Mouse (Mus musculus) CH12.LX (cell line): Measurements from ENCODE around the gene Dennd2a. TPM values are rescaled to one million over a fixed set of nuclear protein-coding genes. Genes with fewer than 3 reads are reported as not detected.

Experiments used
- DNase-seq: peaks from one replicate; pipeline ENCODE4 v3.0.0-alpha.2; 2013; ENCODE audit errors: extremely low read depth
- H3K27ac ChIP-seq: 2 replicates; pipeline ENCODE4 v1.5.1; 2012; ENCODE audit warnings: low read depth, mild to moderate bottlenecking, control low read depth, moderate library complexity; ENCODE audit not compliant: insufficient read depth
- H3K27me3 ChIP-seq: replicated peaks from 2 replicates; pipeline ENCODE3; 2012; ENCODE audit warnings: inconsistent platforms
- H3K36me3 ChIP-seq, 2 experiments: replicated peaks in 1 of 2; 2 replicates each; pipeline versions ENCODE3 to v1.6.1; 2012; ENCODE audit warnings: inconsistent platforms in 1 of 2, low read length in 1 of 2, mild to moderate bottlenecking in 1 of 2, mixed read lengths in 1 of 2, moderate library complexity in 1 of 2; ENCODE audit not compliant: control insufficient read depth in 1 of 2, insufficient read depth in 1 of 2
- H3K4me1 ChIP-seq, 2 experiments: 2 replicates each; pipeline ENCODE4 v1.6.1; 2012; ENCODE audit warnings: inconsistent platforms in 1 of 2, moderate library complexity in 1 of 2; ENCODE audit not compliant: insufficient read depth in 2 of 2, control insufficient read depth in 1 of 2
- H3K4me2 ChIP-seq: 2 replicates; pipeline ENCODE4 v1.6.1; 2012; ENCODE audit warnings: low read depth, mild to moderate bottlenecking, control low read depth; ENCODE audit not compliant: poor library complexity, insufficient read depth, severe bottlenecking
- H3K4me3 ChIP-seq, 3 experiments: fragments of 150-350 bp in 1 of 3; sonication (generic) in 1 of 3; replicated peaks in 1 of 3; 2 replicates each; pipeline versions ENCODE3 to v1.5.1; 2011 to 2012; ENCODE audit warnings: low read depth in 2 of 3, low read length in 2 of 3, mild to moderate bottlenecking in 2 of 3, moderate library complexity in 2 of 3, control low read depth in 1 of 3, improper control_type of control experiment in 1 of 3, inconsistent platforms in 1 of 3, mixed read lengths in 1 of 3; ENCODE audit not compliant: poor library complexity in 1 of 3
- H3K79me2 ChIP-seq: replicated peaks from 2 replicates; pipeline ENCODE4 v1.6.1; 2012; ENCODE audit warnings: mild to moderate bottlenecking, moderate library complexity; ENCODE audit not compliant: control insufficient read depth, poor library complexity, insufficient read depth, severe bottlenecking; ENCODE audit errors: extremely low read depth
- H3K9ac ChIP-seq: 2 replicates; pipeline ENCODE4 v1.6.1; 2012; ENCODE audit warnings: low read depth, mild to moderate bottlenecking, control low read depth, moderate library complexity; ENCODE audit not compliant: insufficient read depth
- H3K9me3 ChIP-seq: replicated peaks from 2 replicates; pipeline ENCODE3; 2012; ENCODE audit warnings: low read length, inconsistent platforms, mixed read lengths
- CHD1 ChIP-seq: IDR thresholded peaks from 2 replicates; pipeline ENCODE4 v1.6.1; 2012; ENCODE audit warnings: low read depth, low read length, improper control_type of control experiment, inconsistent platforms
- CTCF ChIP-seq, 2 experiments: IDR thresholded peaks in 1 of 2; conservative IDR thresholded peaks in 1 of 2; 2 replicates each; pipeline ENCODE4 v1.5.1; 2011 to 2012; ENCODE audit warnings: low read depth in 2 of 2, low read length in 2 of 2, improper control_type of control experiment in 1 of 2, inconsistent platforms in 1 of 2, mild to moderate bottlenecking in 1 of 2, moderate library complexity in 1 of 2
- E2F4 ChIP-seq: IDR thresholded peaks from 2 replicates; pipeline ENCODE4 v1.6.1; 2011; ENCODE audit warnings: low read depth, low read length, improper control_type of control experiment; ENCODE audit not compliant: insufficient replicate concordance
- ELF1 ChIP-seq: IDR thresholded peaks from 2 replicates; pipeline ENCODE4 v1.6.1; 2014; ENCODE audit warnings: low read depth, mild to moderate bottlenecking, inconsistent platforms, low read length, improper control_type of control experiment
- EP300 ChIP-seq: IDR thresholded peaks from 2 replicates; pipeline ENCODE4 v1.6.1; 2011; ENCODE audit warnings: low read length, improper control_type of control experiment
- GABPA ChIP-seq: IDR thresholded peaks from 2 replicates; pipeline ENCODE4 v1.6.1; 2012; ENCODE audit warnings: low read depth, low read length, improper control_type of control experiment, inconsistent platforms; ENCODE audit not compliant: insufficient replicate concordance
- IRF4 ChIP-seq: IDR thresholded peaks from 2 replicates; pipeline ENCODE4 v1.6.1; 2014; ENCODE audit warnings: low read depth, mild to moderate bottlenecking, inconsistent platforms, low read length, improper control_type of control experiment
- JUND ChIP-seq: conservative IDR thresholded peaks from 2 replicates; pipeline ENCODE4 v1.6.1; 2011; ENCODE audit warnings: low read depth, low read length, improper control_type of control experiment
- KAT2A ChIP-seq: IDR thresholded peaks from 2 replicates; pipeline ENCODE4 v1.6.1; 2012; ENCODE audit warnings: low read length, improper control_type of control experiment, inconsistent platforms; ENCODE audit not compliant: insufficient replicate concordance
- MAFK ChIP-seq: IDR thresholded peaks from 2 replicates; pipeline ENCODE4 v1.6.1; 2011; ENCODE audit warnings: low read length, improper control_type of control experiment; ENCODE audit not compliant: insufficient replicate concordance
- MAX ChIP-seq: IDR thresholded peaks from 2 replicates; pipeline ENCODE4 v1.6.1; 2011; ENCODE audit warnings: low read length, improper control_type of control experiment
- MAZ ChIP-seq: IDR thresholded peaks from 2 replicates; pipeline ENCODE4 v1.6.1; 2012; ENCODE audit warnings: low read depth, mild to moderate bottlenecking, inconsistent platforms, low read length, improper control_type of control experiment, moderate library complexity
- MEF2A ChIP-seq: IDR thresholded peaks from 2 replicates; pipeline ENCODE4 v1.6.1; 2014; ENCODE audit warnings: low read depth, mild to moderate bottlenecking, inconsistent platforms, low read length, improper control_type of control experiment, borderline replicate concordance
- MXI1 ChIP-seq: IDR thresholded peaks from 2 replicates; pipeline ENCODE4 v1.6.1; 2011; ENCODE audit warnings: mild to moderate bottlenecking, low read depth, low read length, improper control_type of control experiment
- NELFE ChIP-seq: IDR thresholded peaks from 2 replicates; pipeline ENCODE4 v1.6.1; 2011; ENCODE audit warnings: low read depth, low read length, improper control_type of control experiment
- PAX5 ChIP-seq: IDR thresholded peaks from 2 replicates; pipeline ENCODE4 v1.6.1; 2012; ENCODE audit warnings: low read length, inconsistent platforms, mixed read lengths
- POLR2A ChIP-seq: IDR thresholded peaks from 2 replicates; pipeline ENCODE4 v1.6.1; 2011; ENCODE audit warnings: low read depth, mild to moderate bottlenecking, improper control_type of control experiment, low read length
- POLR2AphosphoS2 ChIP-seq: IDR thresholded peaks from 2 replicates; pipeline ENCODE4 v1.6.1; 2011; ENCODE audit warnings: low read depth, low read length, improper control_type of control experiment
- RAD21 ChIP-seq: IDR thresholded peaks from 2 replicates; pipeline ENCODE4 v1.6.1; 2011; ENCODE audit warnings: low read depth, mild to moderate bottlenecking, low read length, improper control_type of control experiment, moderate library complexity
- RCOR1 ChIP-seq: conservative IDR thresholded peaks from 2 replicates; pipeline ENCODE4 v1.6.1; 2012; ENCODE audit warnings: low read depth, mild to moderate bottlenecking, inconsistent platforms, low read length, improper control_type of control experiment
- SIN3A ChIP-seq: IDR thresholded peaks from 2 replicates; pipeline ENCODE4 v1.6.1; 2012; ENCODE audit warnings: low read length, improper control_type of control experiment, inconsistent platforms
- SMC3 ChIP-seq: IDR thresholded peaks from 2 replicates; pipeline ENCODE4 v1.6.1; 2011; ENCODE audit warnings: low read depth, low read length, improper control_type of control experiment
- TBP ChIP-seq: conservative IDR thresholded peaks from 2 replicates; pipeline ENCODE4 v1.6.1; 2011; ENCODE audit warnings: low read depth, low read length, improper control_type of control experiment
- TCF12 ChIP-seq: IDR thresholded peaks from 2 replicates; pipeline ENCODE4 v1.6.1; 2014; ENCODE audit warnings: low read depth, mild to moderate bottlenecking, inconsistent platforms, low read length, improper control_type of control experiment
- UBTF ChIP-seq: IDR thresholded peaks from 2 replicates; pipeline ENCODE4 v1.6.1; 2012; ENCODE audit warnings: low read depth, mild to moderate bottlenecking, inconsistent platforms, low read length, improper control_type of control experiment, moderate library complexity
- USF1 ChIP-seq: IDR thresholded peaks from 2 replicates; pipeline ENCODE4 v1.6.1; 2014; ENCODE audit warnings: low read depth, mild to moderate bottlenecking, inconsistent platforms, low read length, improper control_type of control experiment
- USF2 ChIP-seq: conservative IDR thresholded peaks from 2 replicates; pipeline ENCODE4 v1.6.1; 2011; ENCODE audit warnings: low read depth, low read length, improper control_type of control experiment
- ZC3H11A ChIP-seq: IDR thresholded peaks from 2 replicates; pipeline ENCODE4 v1.6.1; 2012; ENCODE audit warnings: low read depth, mild to moderate bottlenecking, inconsistent platforms, low read length, improper control_type of control experiment
- ZKSCAN1 ChIP-seq: IDR thresholded peaks from 2 replicates; pipeline ENCODE4 v1.6.1; 2012; ENCODE audit warnings: low read depth, inconsistent platforms, low read length, improper control_type of control experiment, borderline replicate concordance
- ZMIZ1 ChIP-seq: IDR thresholded peaks from 2 replicates; pipeline ENCODE4 v1.6.1; 2012; ENCODE audit warnings: low read depth, mild to moderate bottlenecking, inconsistent platforms, low read length, improper control_type of control experiment
- ZNF384 ChIP-seq: IDR thresholded peaks from 2 replicates; pipeline ENCODE4 v1.6.1; 2012; ENCODE audit warnings: low read depth, low read length, improper control_type of control experiment, inconsistent platforms
- dilution Hi-C: fragments of 300-500 bp; cut with MboI; formaldehyde crosslinking; loops from 2 replicates; pipeline ENCODE4 v1.14.3; 2020; ENCODE audit warnings: low sequenced_read_pairs; ENCODE audit not compliant: extremely low pct_unique_long_range_greater_than_20kb, extremely low pct_ligation_motif_present
- in situ Hi-C: fragments of 300-500 bp; cut with MboI; formaldehyde crosslinking; loops from 3 replicates; pipeline ENCODE4 v1.14.3; 2019; ENCODE audit warnings: low sequenced_read_pairs, low pct_ligation_motif_present, low pct_unique_long_range_greater_than_20kb, mixed read lengths
- polyA plus RNA-seq: library from polyadenylated mRNA; unstranded; fragments of >175 nt; gene quantifications from 2 replicates; pipeline ENCODE4 v1.2.1, GENCODE M21; 2012; ENCODE audit warnings: low read depth; ENCODE audit not compliant: insufficient read length
- total RNA-seq, 2 experiments: library from RNA; depleted of rRNA; stranded (reverse); fragments of 300-350 nt in 1 of 2; fragments of >200 nt in 1 of 2; gene quantifications; 2 replicates each; pipeline ENCODE4 v1.2.3; 2012 to 2014

The Dennd2a gene
- total and polyA plus RNA-seq, 3 experiments = 3.7 to 10.6 (median 9.1) TPM

DNA sequence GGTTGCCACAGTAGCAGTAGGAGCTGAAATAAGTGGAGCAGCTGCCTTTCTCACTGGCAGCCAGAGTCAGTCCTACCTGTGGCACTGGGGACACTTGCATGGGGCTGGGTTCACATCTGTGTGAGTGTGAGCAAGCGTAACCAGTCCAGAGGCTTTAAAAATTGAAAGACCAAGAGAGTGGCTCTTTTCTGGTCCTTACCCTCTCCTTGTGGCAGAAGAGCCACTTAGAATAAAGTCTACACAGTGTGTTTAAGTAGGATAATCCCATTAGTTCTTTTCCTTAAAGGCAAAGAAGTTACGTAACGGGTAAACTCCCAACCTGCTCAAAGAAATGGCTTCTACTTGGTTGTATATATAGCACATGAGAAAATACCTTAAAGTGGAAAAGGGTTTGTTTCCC is 43.2 kb upstream of the Dennd2a start:
- Histone ChIP-seq H3K79me2 (no peaks in the 10 kb centered on the region), H3K27ac (no peak overlapping the region), H3K27me3 (no peaks in the 10 kb centered on the region), H3K4me1 (no peaks in the 10 kb centered on the region), H3K4me2 (no peak overlapping the region), H3K36me3 (peaks cover 45 to 85% of the 10 kb centered on the region in 2 experiments), H3K9ac (no peak overlapping the region), H3K4me3 (no peak overlapping the region), H3K9me3 (no peaks in the 10 kb centered on the region)
- DNase-seq = no peak
- dilution Hi-C loops (no loop called here), in situ Hi-C loops (no loop called here)
- TF ChIP-seq KAT2A (no peak), CTCF (conservative IDR thresholded peaks at IDR 0.05 in 1 of 2, IDR thresholded peaks at IDR 0.05 in 1 of 2; ENCODE audit: low read depth in 2 of 2, low read length in 2 of 2) (no peak), MAZ (no peak), ZC3H11A (no peak)

DNA sequence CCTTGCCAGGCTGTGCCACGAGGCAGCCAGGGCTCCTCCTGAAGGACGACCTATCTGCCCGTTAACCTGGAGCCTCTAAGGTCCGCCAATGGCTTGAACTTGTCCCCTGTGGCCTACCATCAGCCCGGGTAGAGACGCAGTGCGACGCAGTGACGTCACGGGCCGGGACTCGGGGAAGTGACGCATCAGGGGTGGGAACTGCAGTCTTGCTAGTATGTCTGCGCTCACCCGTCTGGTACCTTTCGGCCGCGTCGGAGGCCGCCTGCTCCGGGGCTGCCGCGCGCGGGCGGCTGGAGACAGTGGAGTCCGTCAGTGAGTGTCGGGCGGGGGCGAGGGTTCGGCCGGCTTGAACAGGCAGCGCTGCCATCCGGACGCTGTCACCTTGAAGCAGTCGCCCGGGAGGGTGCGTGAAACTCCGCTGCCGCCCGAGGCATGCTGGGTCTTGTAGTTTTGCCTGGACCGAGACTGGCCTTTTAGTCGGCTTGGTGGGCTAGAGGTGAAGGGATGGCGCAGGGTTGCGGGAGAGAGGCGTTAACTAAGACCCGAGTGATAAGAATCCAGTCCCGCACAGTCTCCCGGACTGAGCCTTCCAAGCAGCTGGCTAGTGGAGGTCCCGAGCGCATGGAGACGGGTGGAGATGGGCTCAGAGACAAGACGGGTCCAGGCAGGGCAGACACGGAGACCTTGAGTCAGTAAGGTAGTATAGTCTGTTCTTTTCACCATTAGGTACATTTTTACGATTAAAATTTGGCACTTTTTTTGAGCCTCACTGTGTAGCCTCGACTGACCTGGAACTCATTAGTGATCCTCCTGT is 34.9 kb upstream of the Dennd2a start, which contains the start of gene Ndufb2:
Ndufb2 (plus strand) TSS at position 174 of the 814 bp plus-strand sequence.
- dilution Hi-C loops (no loop called here), in situ Hi-C loops (no loop called here)
- Histone ChIP-seq H3K36me3 (peaks cover 6 to 56% of the 10 kb centered on the region in 2 experiments), H3K4me1 (peaks cover 4 to 24% of the 10 kb centered on the region in 2 experiments; a peak in 2 of 4 replicates), H3K79me2 (peaks cover 13% of the 10 kb centered on the region), H3K27me3 (no peaks in the 10 kb centered on the region), H3K9me3 (no peaks in the 10 kb centered on the region), H3K4me3 (peak within 1 kb of the TSS; percentile 80 to 93 (median 81)), H3K27ac (peak within 1 kb of the TSS; percentile 65), H3K9ac (peak within 1 kb of the TSS; percentile 79), H3K4me2 (peak within 1 kb of the TSS; percentile 84)
- DNase-seq = peak; percentile 94
- TF ChIP-seq ZKSCAN1 (no peak), RCOR1 (no peak), CTCF (conservative IDR thresholded peaks at IDR 0.05 in 1 of 2, IDR thresholded peaks at IDR 0.05 in 1 of 2; ENCODE audit: low read depth in 2 of 2, low read length in 2 of 2) (no peak), POLR2A (peak; percentile 90), TCF12 (peak; percentile 79), USF1 (no peak), ZNF384 (no peak), PAX5 (no peak), ELF1 (peak; percentile 74), MEF2A (no peak), E2F4 (no peak), IRF4 (no peak), SMC3 (no peak), ZMIZ1 (peak; percentile 71; the same call in 1 of the 2 replicates), MAFK (no peak), MXI1 (no peak; the same call in 1 of the 2 replicates), JUND (no peak), SIN3A (peak; percentile 77; the same call in 1 of the 2 replicates), TBP (peak; percentile 66; the same call in 1 of the 2 replicates), UBTF (no peak), EP300 (no peak), RAD21 (no peak), USF2 (no peak), ZC3H11A (no peak), CHD1 (no peak), GABPA (peak; percentile 75), NELFE (peak; percentile 88), POLR2AphosphoS2 (peak; percentile 86; the same call in 1 of the 2 replicates), MAX (peak; percentile 53; the same call in 1 of the 2 replicates)
